Mouse (Mus musculus): ENCODE measurements around the gene Tmem259. TPM values are rescaled to one million over a fixed set of nuclear protein-coding genes. Genes with fewer than 3 reads are reported as not detected.

The Tmem259 gene
- polyA plus RNA-seq, 1 experiment = 102 TPM

DNA sequence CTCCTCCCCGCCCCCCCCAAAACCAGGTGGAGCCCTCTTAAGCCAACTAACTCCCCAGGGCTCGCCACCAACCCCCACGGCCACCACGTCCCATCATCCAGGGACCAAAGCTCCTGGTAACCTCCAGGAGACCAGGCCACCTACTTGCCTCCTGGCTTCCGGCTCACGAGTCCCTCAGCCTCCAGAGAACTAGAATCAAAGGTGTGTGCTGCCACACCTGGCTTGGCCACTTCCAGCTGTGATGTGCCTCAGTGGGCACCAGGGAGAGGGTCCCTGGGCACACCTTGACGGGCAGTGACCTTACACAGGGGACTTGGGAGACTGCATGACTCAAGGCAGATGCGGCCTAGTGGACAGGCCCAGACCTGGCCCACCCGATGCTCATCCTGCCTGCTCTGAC, 28.4 kb downstream of the Tmem259 start:
- H3K27me3 ChIP-seq (ENCODE audit: control insufficient read depth, insufficient read depth, insufficient read length) = no peaks in the 10 kb centered on the region
- peaks cover 8% of the 10 kb centered on the region for H3K79me2 ChIP-seq (ENCODE audit: control insufficient read depth, insufficient read depth)
- no peak for TF ChIP-seq FOSL1 (IDR thresholded peaks at IDR 0.05; ENCODE audit: insufficient read depth, low read length, poor library complexity, severe bottlenecking)
- no peak for TF ChIP-seq CTCF (IDR thresholded peaks at IDR 0.05; ENCODE audit: control insufficient read depth, insufficient read depth, insufficient read length)
- TF ChIP-seq MYOD1 (IDR thresholded peaks at IDR 0.05; ENCODE audit: control insufficient read depth, insufficient read length, low read depth) = no peak
- no peak for TF ChIP-seq CEBPB (IDR thresholded peaks at IDR 0.05; ENCODE audit: low read depth)
- TF ChIP-seq MYOG (IDR thresholded peaks at IDR 0.05; ENCODE audit: control insufficient read depth, extremely low read depth, insufficient read length) = no peak
- TF ChIP-seq MAX (IDR thresholded peaks at IDR 0.05) = no peak
- no peak for TF ChIP-seq USF1 (IDR thresholded peaks at IDR 0.05; ENCODE audit: low read depth)
- no peak overlapping the region for H3ac ChIP-seq (ENCODE audit: control insufficient read depth, insufficient read length, low read depth)
- no peak overlapping the region for H3K4me3 ChIP-seq (ENCODE audit: insufficient read depth, poor library complexity, severe bottlenecking)
- no peaks in the 10 kb centered on the region for H3K36me3 ChIP-seq (ENCODE audit: control insufficient read depth, insufficient read depth)
- peaks cover 7% of the 10 kb centered on the region for H3K79me3 ChIP-seq (ENCODE audit: low read depth)

- no peaks in the 10 kb centered on the region for H3K79me2 ChIP-seq (ENCODE audit: control insufficient read depth, insufficient read depth)
- no peak overlapping the region for H3K4me3 ChIP-seq (ENCODE audit: insufficient read depth, poor library complexity, severe bottlenecking)
- TF ChIP-seq MYOG (IDR thresholded peaks at IDR 0.05; ENCODE audit: control insufficient read depth, extremely low read depth, insufficient read length) (no peak), CEBPB (IDR thresholded peaks at IDR 0.05; ENCODE audit: low read depth) (no peak), CTCF (IDR thresholded peaks at IDR 0.05; ENCODE audit: control insufficient read depth, insufficient read depth, insufficient read length) (peak; percentile 73)
- H3K36me3 ChIP-seq (ENCODE audit: control insufficient read depth, insufficient read depth) = no peaks in the 10 kb centered on the region
- no peaks in the 10 kb centered on the region for H3K27me3 ChIP-seq (ENCODE audit: control insufficient read depth, insufficient read depth, insufficient read length)
- H3ac ChIP-seq (ENCODE audit: control insufficient read depth, insufficient read length, low read depth) = no peak overlapping the region
- no peaks in the 10 kb centered on the region for H3K79me3 ChIP-seq (ENCODE audit: low read depth)
Observed at GRCm38 (mm10) chr10:79953946-79954345, 30.2 kb downstream of the Tmem259 start.

- no peak overlapping the region for H3K4me3 ChIP-seq (ENCODE audit: insufficient read depth, poor library complexity, severe bottlenecking)
- H3ac ChIP-seq (ENCODE audit: control insufficient read depth, insufficient read length, low read depth) = no peak overlapping the region
- no peaks in the 10 kb centered on the region for H3K79me2 ChIP-seq (ENCODE audit: control insufficient read depth, insufficient read depth)
- no peaks in the 10 kb centered on the region for H3K27me3 ChIP-seq (ENCODE audit: control insufficient read depth, insufficient read depth, insufficient read length)
- TF ChIP-seq FOSL1 (IDR thresholded peaks at IDR 0.05; ENCODE audit: insufficient read depth, low read length, poor library complexity, severe bottlenecking) (peak; percentile 61), MYOD1 (IDR thresholded peaks at IDR 0.05; ENCODE audit: control insufficient read depth, insufficient read length, low read depth) (peak; percentile 79), CTCF (IDR thresholded peaks at IDR 0.05; ENCODE audit: control insufficient read depth, insufficient read depth, insufficient read length) (no peak)
- no peaks in the 10 kb centered on the region for H3K79me3 ChIP-seq (ENCODE audit: low read depth)
- no peaks in the 10 kb centered on the region for H3K36me3 ChIP-seq (ENCODE audit: control insufficient read depth, insufficient read depth)
Observed at GRCm38 (mm10) chr10:79950661-79951060, 33.5 kb downstream of the Tmem259 start.

DNA sequence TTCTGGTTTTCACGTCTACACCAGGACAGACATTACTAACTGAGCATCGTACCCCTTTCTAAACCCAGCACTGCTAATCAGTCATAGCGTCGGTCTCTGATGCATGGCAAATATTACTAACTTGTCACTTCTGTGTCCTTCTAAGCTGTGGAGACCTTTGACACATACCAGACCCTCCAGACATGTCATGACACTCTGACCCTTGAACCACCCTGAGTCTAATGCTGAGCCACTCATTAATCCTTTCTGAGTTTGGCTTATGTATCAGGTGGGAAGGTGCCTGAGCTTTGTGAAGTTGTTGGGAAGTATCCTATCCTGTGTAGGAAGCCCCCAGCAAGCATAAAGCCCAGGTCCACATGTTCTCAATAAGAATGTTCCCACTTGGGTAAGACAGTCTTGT, 34.3 kb downstream of the Tmem259 start:
- Histone ChIP-seq H3ac (ENCODE audit: control insufficient read depth, insufficient read length, low read depth) (no peak overlapping the region), H3K27me3 (ENCODE audit: control insufficient read depth, insufficient read depth, insufficient read length) (no peaks in the 10 kb centered on the region), H3K79me3 (ENCODE audit: low read depth) (no peaks in the 10 kb centered on the region), H3K4me3 (ENCODE audit: insufficient read depth, poor library complexity, severe bottlenecking) (no peak overlapping the region), H3K36me3 (ENCODE audit: control insufficient read depth, insufficient read depth) (no peaks in the 10 kb centered on the region), H3K79me2 (ENCODE audit: control insufficient read depth, insufficient read depth) (no peaks in the 10 kb centered on the region)
- TF ChIP-seq CTCF (IDR thresholded peaks at IDR 0.05; ENCODE audit: control insufficient read depth, insufficient read depth, insufficient read length) = no peak
- no peak for TF ChIP-seq USF1 (IDR thresholded peaks at IDR 0.05; ENCODE audit: low read depth)
- no peak for TF ChIP-seq MYOD1 (IDR thresholded peaks at IDR 0.05; ENCODE audit: control insufficient read depth, insufficient read length, low read depth)
- no peak for TF ChIP-seq FOSL1 (IDR thresholded peaks at IDR 0.05; ENCODE audit: insufficient read depth, low read length, poor library complexity, severe bottlenecking)
- TF ChIP-seq MYOG (IDR thresholded peaks at IDR 0.05; ENCODE audit: control insufficient read depth, extremely low read depth, insufficient read length) = no peak
- TF ChIP-seq MAX (IDR thresholded peaks at IDR 0.05) = no peak
- TF ChIP-seq CEBPB (IDR thresholded peaks at IDR 0.05; ENCODE audit: low read depth) = no peak

DNA sequence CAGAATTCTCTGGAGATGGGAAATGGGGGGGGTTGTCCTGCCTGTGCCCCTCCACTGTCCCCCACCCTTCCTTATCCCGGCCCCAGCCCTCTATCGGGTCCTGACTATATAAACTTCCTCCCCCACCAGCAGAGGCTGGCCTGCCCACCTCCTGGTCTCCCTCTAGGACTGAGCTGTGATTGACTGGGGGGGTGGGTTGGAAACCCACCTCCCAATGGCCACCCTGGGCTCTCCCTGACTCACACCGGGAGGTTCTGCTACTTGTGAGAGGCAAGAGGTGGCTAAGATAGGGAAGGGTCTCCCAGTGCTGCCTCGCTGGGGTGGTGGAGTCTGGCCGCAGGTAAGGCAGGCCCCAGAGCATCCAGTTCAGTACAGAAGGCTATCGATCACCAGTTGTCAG, 36.6 kb downstream of the Tmem259 start:
- H3K4me3 ChIP-seq (ENCODE audit: insufficient read depth, poor library complexity, severe bottlenecking) = no peak overlapping the region
- H3K36me3 ChIP-seq (ENCODE audit: control insufficient read depth, insufficient read depth) = no peaks in the 10 kb centered on the region
- H3K79me2 ChIP-seq (ENCODE audit: control insufficient read depth, insufficient read depth) = no peaks in the 10 kb centered on the region

DNA sequence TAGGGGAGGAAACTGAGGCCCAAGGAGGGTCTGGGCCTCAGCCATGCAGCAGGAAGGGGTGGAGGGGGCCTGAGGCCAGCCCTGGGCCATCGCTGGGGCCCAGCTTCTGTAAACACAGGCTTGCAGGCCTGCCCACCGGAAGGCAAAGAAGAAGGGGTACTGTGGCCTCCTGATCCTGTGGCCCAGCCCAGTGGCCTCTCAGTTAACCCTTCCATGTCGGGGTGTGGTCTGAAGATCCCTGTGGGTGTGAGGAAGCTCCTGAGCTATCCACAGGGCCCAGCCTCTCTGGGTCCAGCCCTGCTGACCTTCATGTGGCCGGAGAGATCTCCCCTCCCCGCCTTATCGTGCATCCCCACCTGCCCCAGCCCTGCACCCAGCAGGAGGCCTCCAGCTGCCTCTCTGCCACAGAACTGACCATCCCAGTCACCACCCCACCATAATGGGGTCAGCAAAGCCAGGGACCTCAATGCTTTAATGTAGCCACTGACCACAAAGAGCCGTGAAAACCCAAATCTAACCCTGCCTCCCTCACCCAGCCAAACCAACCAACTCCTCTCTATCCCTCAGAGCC, 37.3 kb downstream of the Tmem259 start:
- TF ChIP-seq MYOD1 (IDR thresholded peaks at IDR 0.05; ENCODE audit: control insufficient read depth, insufficient read length, low read depth) (peak; percentile 32), CTCF (IDR thresholded peaks at IDR 0.05; ENCODE audit: control insufficient read depth, insufficient read depth, insufficient read length) (no peak), CEBPB (IDR thresholded peaks at IDR 0.05; ENCODE audit: low read depth) (no peak)
- Histone ChIP-seq H3K27me3 (ENCODE audit: control insufficient read depth, insufficient read depth, insufficient read length) (no peaks in the 10 kb centered on the region), H3K4me3 (ENCODE audit: insufficient read depth, poor library complexity, severe bottlenecking) (no peak overlapping the region), H3K79me2 (ENCODE audit: control insufficient read depth, insufficient read depth) (no peaks in the 10 kb centered on the region), H3K36me3 (ENCODE audit: control insufficient read depth, insufficient read depth) (no peaks in the 10 kb centered on the region), H3K79me3 (ENCODE audit: low read depth) (no peaks in the 10 kb centered on the region), H3ac (ENCODE audit: control insufficient read depth, insufficient read length, low read depth) (no peak overlapping the region)

More for the DNA sequence above, 36.6 kb downstream of the Tmem259 start:
- no peaks in the 10 kb centered on the region for H3K79me3 ChIP-seq (ENCODE audit: low read depth)
- H3K27me3 ChIP-seq (ENCODE audit: control insufficient read depth, insufficient read depth, insufficient read length) = no peaks in the 10 kb centered on the region
- TF ChIP-seq MAX (IDR thresholded peaks at IDR 0.05) (no peak), MYOD1 (IDR thresholded peaks at IDR 0.05; ENCODE audit: control insufficient read depth, insufficient read length, low read depth) (no peak), MYOG (IDR thresholded peaks at IDR 0.05; ENCODE audit: control insufficient read depth, extremely low read depth, insufficient read length) (no peak), CTCF (IDR thresholded peaks at IDR 0.05; ENCODE audit: control insufficient read depth, insufficient read depth, insufficient read length) (no peak), USF1 (IDR thresholded peaks at IDR 0.05; ENCODE audit: low read depth) (no peak), CEBPB (IDR thresholded peaks at IDR 0.05; ENCODE audit: low read depth) (no peak), FOSL1 (IDR thresholded peaks at IDR 0.05; ENCODE audit: insufficient read depth, low read length, poor library complexity, severe bottlenecking) (no peak)
- H3ac ChIP-seq (ENCODE audit: control insufficient read depth, insufficient read length, low read depth) = no peak overlapping the region

Measured in C2C12 (cell line).